ENCODE assay signal across 8 mouse cellular contexts in genomic region chr1:152640195-152640981, GRCm38 (mm10).
A peak's percentile ranks its signal among the peaks of the same experiment; 100 is the strongest.
DNase-seq lines count a peak whose midpoint lies in the region; ATAC-seq and TF ChIP-seq lines count a peak whose summit lies in the region.

No protein-coding gene starts in this region.

- no peak for TF ChIP-seq POLR2A in heart, adult 2 months (IDR thresholded peaks at IDR 0.05; ENCODE audit: insufficient read depth, low read depth, low read length)

- peak; percentile 77; the same call in 1 of the 2 replicates for ATAC-seq in embryonic facial prominence, embryonic 12.5 days (ENCODE audit: insufficient number of reproducible peaks, insufficient read depth, low FRiP score, low TSS enrichment)

- peak overlapping the region; percentile 76 for H3K27ac ChIP-seq in embryonic facial prominence, embryonic 12.5 days
- no peak overlapping the region for H3K27ac ChIP-seq in embryonic facial prominence, embryonic 10.5 days (replicated peaks)
- peak overlapping the region; percentile 38; the same call in 1 of the 2 replicates for H3K27ac ChIP-seq in heart, adult 2 months

- intact Hi-C loops in heart, adult 2 months (cut with DNase I), result no loop called here
- intact Hi-C loops in left cerebral cortex, postnatal 36 days (cut with DNase I), result no loop called here

- no peak overlapping the region for H3K4me3 ChIP-seq in embryonic facial prominence, embryonic 12.5 days
- H3K4me3 ChIP-seq in embryonic facial prominence, embryonic 10.5 days, result no peak overlapping the region
- no peak overlapping the region for H3K4me3 ChIP-seq in heart, adult 2 months

- H3K79me2 ChIP-seq in heart, adult 2 months (replicated peaks; ENCODE audit: control insufficient read depth, insufficient read depth, low read length), result no peaks in the 10 kb centered on the region

- H3K27me3 ChIP-seq in embryonic facial prominence, embryonic 12.5 days, result no peaks in the 10 kb centered on the region
- no peaks in the 10 kb centered on the region for H3K27me3 ChIP-seq in embryonic facial prominence, embryonic 10.5 days (replicated peaks; ENCODE audit: low read depth, poor library complexity, severe bottlenecking)
- no peaks in the 10 kb centered on the region for H3K27me3 ChIP-seq in heart, adult 2 months (ENCODE audit: control insufficient read depth, insufficient read depth, low read length)

- peaks cover 17% of the 10 kb centered on the region for H3K4me1 ChIP-seq in embryonic facial prominence, embryonic 12.5 days
- peaks cover 10% of the 10 kb centered on the region; the same call in 1 of the 2 replicates for H3K4me1 ChIP-seq in embryonic facial prominence, embryonic 10.5 days
- peaks cover 6% of the 10 kb centered on the region for H3K4me1 ChIP-seq in heart, adult 2 months (ENCODE audit: control insufficient read depth, insufficient read depth, low read length)

- H3K36me3 ChIP-seq in embryonic facial prominence, embryonic 12.5 days, result no peaks in the 10 kb centered on the region
- H3K36me3 ChIP-seq in embryonic facial prominence, embryonic 10.5 days (replicated peaks), result no peaks in the 10 kb centered on the region
- no peaks in the 10 kb centered on the region for H3K36me3 ChIP-seq in heart, adult 2 months (ENCODE audit: control insufficient read depth, insufficient read depth, low read length)

- WGBS in embryonic facial prominence, embryonic 12.5 days, result 65% methylated on average over 11 of the region's 11 CpGs
- 86% methylated on average over 11 of the region's 11 CpGs for WGBS in embryonic facial prominence, embryonic 10.5 days
- WGBS in heart, adult 2 months, result 25% methylated on average over 11 of the region's 11 CpGs

- H3K9ac ChIP-seq in embryonic facial prominence, embryonic 12.5 days, result no peak overlapping the region
- no peak overlapping the region for H3K9ac ChIP-seq in heart, adult 2 months (ENCODE audit: low read depth, low read length)

- H3K4me2 ChIP-seq in embryonic facial prominence, embryonic 12.5 days (replicated peaks), result no peak overlapping the region

- TF ChIP-seq EP300 in heart, adult 2 months (IDR thresholded peaks at IDR 0.05; ENCODE audit: insufficient read depth, low read depth, low read length), result peak; percentile 60; the same call in 1 of the 2 replicates

- no peaks in the 10 kb centered on the region for H3K9me3 ChIP-seq in embryonic facial prominence, embryonic 12.5 days
- H3K9me3 ChIP-seq in embryonic facial prominence, embryonic 10.5 days, result no peaks in the 10 kb centered on the region

- no peak for DNase-seq in embryonic facial prominence, embryonic 10.5 days (ENCODE audit: low spot score)
- DNase-seq in cerebellum, postnatal 10 days, result peak; percentile 99 to 100
- DNase-seq in heart, adult 2 months, result peak; percentile 75 to 84
- peak; percentile 91 to 92 for DNase-seq in kidney, adult 8-10 months
- DNase-seq in left cerebral cortex, postnatal 36 days (ENCODE audit: low spot score in 2 of 2), result peak; percentile 39 to 50
- peak; percentile 62 for DNase-seq in right cerebral cortex, adult 18-20 months
- DNase-seq in thymus, postnatal 4 days, result no peak

- TF ChIP-seq CTCF in heart, adult 2 months (IDR thresholded peaks at IDR 0.05), result no peak

Comparison
In these comparisons a context has a peak if more than half of its experiments do, and no peak if none do; other contexts are left out.
1. DNase-seq: peak in cerebellum, postnatal 10 days (2 of 2), heart, adult 2 months (2 of 2), kidney, adult 8-10 months (2 of 2), left cerebral cortex, postnatal 36 days (2 of 2) and right cerebral cortex, adult 18-20 months (single experiment); none in embryonic facial prominence, embryonic 10.5 days (single experiment) and thymus, postnatal 4 days (single experiment).